Mouse (Mus musculus): ENCODE measurements around the gene Rsg1.
A peak's percentile ranks its signal among the peaks of the same experiment; 100 is the strongest.

Gene Rsg1

DNA sequence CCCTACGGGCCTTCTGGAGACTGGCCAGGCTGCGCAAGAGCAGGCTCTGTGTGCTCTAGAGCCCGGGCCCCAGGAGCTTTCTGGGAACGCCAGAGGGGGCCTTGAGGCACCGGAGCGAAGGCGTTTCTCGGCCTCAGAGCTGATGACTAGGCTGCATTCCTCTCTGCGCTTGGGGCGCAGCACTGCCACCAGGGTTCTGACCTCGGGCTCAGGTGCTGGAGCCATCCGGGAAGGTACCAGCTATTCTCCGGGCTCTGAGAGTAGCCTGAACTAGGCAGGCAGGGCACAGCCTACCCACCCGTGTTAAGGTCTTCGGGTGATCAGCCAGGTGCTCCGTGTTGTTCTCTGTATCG is 33.2 kb downstream of the Rsg1 start:
- no peak for DNase-seq (ENCODE audit: extremely low read depth, low read depth)

DNA sequence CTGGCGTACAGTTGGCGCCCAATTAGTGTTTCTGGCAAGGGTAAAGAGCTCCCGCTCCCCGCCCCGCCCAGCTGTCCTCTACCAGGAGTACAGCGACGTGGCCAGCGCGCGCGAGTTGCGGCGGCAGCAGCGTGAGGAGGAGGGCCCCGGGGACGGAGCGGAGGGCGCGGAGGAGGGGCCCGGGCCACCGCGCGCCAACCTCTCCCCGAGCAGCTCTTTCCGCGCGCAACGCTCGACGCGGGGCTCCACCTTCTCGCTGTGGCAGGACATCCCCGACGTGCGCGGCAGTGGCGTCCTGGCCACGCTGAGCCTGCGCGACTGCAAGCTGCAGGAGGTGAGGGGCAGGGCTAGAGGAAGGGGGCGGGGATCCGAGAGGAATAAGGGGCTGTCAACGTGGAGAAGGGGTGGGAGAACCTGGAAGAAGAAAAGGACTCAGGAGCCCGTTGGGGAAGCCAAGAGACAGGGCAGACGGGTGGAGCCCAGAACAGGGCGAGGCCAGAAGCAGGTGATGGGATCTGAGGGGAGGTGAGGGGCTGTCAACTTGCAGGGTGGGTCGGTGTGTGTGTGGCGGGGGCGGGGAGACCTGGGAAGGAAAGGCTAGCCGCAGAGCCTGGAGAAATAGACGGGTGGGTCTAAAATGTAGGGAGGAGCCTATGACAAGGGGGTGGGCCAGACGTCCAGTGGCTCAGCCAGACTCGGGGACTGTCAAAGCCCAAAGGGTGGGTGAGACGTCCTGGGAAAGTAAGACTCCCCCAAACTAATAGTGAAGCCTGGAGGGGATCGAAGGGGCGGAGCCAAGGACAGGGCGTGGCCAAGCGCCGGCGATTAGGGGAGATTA is 34.2 kb downstream of the Rsg1 start:
- no peak for DNase-seq (ENCODE audit: extremely low read depth, low read depth)

DNA sequence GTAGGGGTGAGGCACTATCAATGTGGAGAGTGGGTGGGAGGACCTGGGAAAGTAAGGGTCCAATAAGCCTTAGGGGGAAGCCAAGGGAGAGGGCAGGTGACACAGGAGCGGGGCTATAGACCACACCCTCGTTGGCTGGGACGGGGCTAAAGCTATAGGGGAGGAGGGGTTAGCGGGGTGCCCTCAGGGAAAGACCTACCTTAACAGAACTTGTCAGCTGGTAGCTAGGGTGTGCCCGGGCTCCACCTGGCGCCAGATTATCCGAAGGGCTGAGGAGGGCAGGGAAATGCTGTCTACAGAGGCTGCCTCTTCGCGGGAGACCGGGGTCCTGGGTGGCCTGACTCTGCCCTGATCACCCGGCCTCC is 34.8 kb downstream of the Rsg1 start:
- no peak for DNase-seq (ENCODE audit: extremely low read depth, low read depth)

DNA sequence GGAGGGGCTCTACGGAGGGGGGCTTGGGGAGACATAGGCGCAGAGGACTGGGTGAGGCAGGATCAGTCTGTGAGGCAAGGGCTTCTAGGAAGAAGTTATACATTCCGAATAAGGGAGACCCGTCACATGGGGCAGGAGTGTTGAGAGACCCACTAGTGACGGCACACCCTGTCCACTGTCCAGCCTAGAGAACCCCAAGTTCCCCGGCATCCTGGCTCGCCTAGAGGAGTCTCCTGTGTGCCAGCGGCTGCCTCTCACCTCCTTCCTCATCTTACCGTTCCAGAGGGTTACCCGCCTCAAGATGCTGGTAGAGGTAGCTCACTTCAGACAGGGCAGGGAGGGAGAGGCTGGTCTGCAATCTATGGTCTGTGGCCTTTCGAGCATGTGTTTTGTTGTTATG is 35.6 kb downstream of the Rsg1 start:
- no peak for DNase-seq (ENCODE audit: extremely low read depth, low read depth)

DNA sequence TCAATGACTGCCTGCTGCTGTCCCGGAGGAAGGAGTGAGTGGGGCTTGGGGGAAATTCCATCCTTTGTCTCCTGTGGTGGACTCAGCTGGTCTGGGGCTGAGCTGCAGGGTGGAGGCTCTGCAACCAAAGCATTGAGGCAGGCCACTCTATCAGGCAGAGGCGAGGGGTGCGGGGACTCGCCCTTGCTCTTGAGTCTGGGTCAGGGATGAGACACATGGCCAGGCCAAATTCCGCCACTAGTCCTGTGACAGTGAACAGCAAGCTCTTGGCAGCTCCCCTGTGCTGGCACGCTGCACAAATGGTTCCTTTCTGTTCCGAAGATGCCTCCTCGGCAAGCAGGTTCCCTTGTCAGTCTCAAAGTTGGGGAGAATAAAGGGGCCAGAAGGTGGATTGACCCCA is 37.3 kb downstream of the Rsg1 start:
- no peak for DNase-seq (ENCODE audit: extremely low read depth, low read depth)

DNA sequence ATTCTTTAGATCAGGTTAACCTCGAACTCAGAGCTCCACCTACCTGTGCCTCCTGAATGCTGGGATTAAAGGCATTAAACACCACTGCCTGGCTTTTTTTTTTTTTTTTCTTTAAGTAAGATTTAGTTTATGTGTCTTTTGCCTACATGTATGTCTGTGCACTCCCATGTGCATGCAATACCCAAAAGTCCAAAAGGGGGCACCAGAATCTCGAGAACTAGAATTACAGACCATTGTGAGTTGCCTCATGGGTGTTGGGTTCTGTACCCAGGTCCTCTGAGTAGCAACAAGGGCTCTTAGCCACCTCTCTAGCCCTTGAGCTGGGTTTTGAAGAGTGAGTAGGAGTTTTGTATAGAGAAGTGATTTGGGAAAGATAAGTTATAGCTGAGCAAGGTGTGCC is 38.9 kb downstream of the Rsg1 start:
- DNase-seq (ENCODE audit: extremely low read depth, low read depth): no peak

DNA sequence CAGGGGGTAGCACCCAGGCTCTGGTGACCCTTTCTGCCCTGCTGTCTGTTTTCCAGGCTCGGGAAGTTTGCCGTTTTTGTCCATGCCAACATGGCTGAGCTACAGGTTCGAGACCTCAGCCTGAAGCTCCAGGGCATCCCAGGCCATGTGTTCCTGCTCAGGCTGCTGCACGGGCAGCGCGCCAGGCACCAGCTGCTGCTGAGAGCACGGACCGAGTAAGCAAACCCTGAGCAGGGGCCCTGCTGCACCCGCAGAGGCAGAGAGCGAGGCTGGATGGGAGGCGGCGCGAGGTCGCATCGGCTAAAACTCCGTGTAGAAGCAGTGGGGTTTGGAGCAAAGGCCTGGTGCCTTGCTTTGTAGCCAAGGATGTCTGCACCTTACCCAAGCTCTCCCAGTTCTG is 40.5 kb downstream of the Rsg1 start:
- no peak for DNase-seq (ENCODE audit: extremely low read depth, low read depth)

DNA sequence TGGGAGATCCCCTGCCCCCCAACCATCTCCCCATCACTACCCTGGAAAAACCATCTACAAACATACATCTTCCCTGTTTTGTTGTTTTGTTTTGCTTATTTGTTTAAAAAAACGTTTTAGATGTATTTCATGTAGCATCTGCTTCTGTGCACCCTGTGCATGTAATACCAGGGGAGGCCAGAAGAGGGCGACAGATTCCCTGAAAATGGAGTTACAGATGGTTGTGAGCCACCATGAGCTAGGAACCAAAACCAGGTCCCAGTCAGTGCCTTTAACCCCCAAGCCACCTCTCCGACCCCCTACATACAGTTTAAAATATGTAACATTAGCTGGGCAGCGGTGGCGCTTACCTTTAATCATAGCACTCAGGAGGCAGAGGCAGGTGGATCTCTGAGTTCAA is 43.7 kb downstream of the Rsg1 start:
- peak; percentile 11 for DNase-seq (ENCODE audit: extremely low read depth, low read depth)

DNA sequence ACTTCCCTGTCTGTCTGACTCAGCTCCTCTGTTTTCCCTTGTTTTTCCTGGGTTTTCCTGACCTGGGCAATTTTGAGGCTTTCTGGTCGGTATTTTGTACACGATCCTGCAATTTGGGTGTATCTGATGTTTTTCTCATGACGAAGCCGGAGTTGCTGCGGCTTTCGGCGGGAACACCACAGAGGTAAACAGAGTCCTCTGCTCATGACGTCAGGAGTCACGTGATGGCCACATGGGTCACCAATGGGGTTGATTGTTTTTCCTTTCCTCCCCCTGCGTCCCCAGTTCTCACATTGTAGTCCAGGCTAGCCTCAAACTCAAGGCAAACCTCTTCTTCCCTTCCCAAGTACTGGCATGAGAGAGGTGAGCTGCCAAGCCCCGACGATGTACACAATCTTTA is 45.7 kb downstream of the Rsg1 start:
- no peak for DNase-seq (ENCODE audit: extremely low read depth, low read depth)

DNA sequence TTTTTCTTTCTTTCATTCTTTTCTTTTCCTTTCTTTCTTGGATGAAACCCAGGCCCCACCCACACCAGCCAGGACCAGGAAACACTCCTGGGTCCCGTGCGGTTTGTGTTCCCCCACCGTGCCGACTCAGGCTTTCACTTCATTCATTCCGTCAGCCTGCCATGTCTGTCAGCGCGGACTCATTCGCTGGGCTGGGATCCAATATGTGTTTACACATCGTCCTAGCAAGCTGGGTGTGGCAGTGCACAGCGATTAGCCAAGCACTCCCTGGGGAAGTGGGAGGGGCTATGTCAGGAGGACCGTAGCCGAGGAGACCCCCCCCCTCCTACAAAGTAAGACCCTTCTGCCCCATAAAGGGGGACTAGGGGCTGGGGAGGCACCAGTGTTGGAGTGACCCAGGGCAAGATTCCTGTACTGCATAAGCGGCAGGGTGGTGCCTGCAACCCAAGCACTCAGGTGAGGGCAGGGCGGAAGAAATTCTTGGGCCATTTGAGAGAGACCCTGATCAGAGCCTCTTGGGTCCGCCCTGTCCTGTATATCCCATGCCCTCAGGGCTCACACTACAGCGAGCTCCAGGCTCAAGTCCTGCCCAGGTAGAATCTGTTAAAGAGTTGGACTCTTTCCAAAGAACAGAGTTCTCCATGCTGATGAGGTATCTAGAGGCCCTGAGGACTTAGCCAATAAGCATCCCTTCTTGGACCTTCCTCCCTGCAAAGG is 46.4 kb downstream of the Rsg1 start:
- no peak for DNase-seq (ENCODE audit: extremely low read depth, low read depth)

DNA sequence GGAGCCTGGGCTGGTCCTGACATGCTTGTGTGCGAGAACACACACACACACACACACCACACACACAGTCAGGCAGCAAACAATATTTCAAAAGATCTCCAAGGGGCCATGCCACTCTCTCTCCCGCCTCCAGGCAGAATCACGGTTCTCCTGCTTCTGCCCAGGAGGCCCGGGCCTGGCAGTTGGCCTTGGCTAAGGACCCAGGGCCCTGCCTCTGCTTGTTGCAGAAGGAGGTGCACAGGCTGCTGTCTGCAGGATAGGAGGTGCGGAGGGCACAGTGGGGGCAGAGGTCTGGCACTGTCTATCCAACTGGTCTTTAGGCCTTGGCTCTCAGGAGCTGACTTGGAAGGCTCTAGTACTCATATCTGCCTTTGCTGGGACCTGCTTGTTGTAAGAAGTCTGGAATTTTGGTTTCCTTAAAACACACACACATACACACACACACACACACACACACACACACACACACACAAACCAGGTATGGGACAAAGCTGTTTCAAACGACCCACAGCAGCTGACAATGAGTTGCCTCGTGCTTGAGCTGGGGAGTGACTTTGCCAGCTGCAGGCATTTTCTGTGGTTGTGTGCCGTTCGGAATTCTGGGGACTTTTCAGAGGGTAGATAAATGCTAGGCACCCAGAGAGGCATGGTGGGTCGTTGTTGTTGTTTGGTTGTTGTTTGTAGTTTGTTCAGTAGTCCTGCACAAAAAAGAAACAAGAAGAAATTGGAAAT is 49.3 kb downstream of the Rsg1 start:
- DNase-seq (ENCODE audit: extremely low read depth, low read depth): no peak

DNA sequence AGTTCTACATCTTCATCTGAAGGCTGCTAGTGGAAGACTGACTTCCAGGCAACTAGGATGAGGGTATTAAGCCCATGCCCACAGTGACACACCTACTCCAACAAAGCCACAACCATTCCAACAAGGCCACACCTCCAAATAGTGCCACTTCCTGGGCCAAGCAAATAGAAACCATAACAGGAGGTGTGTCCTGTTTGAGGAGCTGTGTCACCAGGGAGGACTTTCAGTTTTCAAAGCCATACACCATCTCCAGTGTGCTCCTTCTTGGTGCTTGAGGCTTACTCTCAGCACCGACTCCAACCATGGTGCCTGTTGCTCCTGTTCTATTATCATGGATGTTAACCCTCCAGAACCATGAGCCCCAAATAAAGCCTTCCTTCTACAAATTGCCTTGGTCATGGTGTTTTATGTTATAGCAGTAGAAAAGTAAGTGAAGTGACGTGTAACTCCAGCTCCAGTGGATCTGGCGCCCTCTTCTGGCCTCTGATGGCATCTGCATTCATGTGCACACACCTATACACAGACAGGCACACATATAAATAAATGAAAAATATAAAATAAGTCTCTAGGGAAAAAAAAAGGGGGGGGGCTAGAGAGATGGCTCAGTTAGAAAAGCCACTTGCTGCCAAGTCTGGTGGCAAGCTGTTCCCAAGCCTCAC is 52.4 kb downstream of the Rsg1 start:
- no peak for DNase-seq (ENCODE audit: extremely low read depth, low read depth)

DNA sequence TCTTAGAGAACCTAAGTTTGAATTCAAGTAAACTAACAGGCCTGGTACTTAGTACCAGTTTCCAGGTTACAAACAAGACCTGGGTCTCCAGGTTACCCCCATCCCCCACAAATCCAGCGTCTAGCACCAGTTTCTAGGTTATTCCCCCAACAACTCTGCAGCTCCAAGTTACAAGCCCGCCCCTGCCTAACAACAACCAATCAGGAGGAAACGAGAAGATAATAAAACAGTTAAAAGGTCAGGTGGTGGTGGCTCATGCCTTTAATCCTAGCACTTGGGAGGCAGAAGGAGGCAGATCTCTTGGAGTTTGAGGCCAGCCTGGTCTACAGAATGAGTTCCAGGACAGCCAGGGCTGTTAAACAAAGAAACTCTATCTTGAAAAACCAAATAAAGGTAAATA is 53.5 kb downstream of the Rsg1 start:
- DNase-seq (ENCODE audit: extremely low read depth, low read depth): no peak

DNA sequence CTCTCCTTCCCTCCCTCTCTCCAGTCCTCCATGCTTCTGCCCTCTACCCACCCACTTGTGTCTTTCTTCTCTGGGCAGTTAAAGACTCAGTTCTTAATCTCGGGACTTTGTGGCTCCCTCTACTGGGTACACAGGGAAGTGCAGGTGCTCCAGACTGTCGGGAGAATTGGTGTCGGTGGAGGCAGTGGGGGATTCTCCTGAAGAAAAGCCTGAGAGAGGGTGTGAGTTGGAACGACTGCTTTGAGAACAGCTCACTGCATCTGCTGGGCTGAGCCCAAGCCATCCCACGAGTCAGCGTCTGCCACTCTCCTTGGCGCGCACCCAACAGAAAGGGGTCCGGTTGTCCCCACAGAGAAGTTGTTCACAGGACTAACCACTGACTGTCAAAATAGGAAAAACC is 54.1 kb downstream of the Rsg1 start:
- peak; percentile 40 for DNase-seq (ENCODE audit: extremely low read depth, low read depth)

DNA sequence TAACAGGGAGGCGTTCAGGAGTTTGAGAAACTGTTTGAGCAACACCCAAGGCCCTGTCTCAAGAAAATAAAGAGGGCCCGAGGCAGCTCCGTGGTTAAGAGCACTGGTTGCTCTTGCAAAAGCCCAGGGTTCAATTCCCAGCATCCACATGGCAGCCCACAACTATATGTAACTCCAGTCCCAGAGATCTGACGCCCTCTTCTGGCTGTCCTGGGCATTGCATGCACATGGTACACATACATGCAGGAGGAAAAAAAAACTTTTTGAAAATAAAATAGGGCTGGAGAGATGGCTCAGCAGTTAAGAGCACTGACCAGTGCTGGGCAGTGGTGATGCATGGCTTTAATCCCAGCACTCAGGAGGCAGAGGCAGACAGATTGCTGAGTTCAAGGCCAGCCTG is 54.6 kb downstream of the Rsg1 start:
- no peak for DNase-seq (ENCODE audit: extremely low read depth, low read depth)

DNA sequence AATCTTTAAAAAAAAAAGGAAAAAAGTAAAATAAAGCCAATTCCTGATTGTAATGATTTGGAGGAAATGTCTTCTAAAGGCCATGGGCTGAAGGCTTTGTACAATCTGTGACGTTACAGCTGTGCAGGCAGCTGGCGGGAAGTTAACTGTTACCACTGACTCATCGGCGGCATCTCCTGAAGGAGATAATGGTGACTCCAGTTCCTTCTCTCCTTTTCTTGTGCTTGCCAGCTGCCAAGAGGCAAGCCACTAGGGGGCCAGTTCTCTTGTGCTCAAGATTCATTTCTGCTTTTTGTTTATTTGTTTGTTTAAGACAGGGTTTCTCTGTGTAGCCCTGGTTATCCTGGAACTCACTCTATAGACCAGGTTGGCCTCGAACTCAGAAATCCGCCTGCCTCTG is 55.3 kb downstream of the Rsg1 start:
- peak; percentile 53 for DNase-seq (ENCODE audit: extremely low read depth, low read depth)

DNA sequence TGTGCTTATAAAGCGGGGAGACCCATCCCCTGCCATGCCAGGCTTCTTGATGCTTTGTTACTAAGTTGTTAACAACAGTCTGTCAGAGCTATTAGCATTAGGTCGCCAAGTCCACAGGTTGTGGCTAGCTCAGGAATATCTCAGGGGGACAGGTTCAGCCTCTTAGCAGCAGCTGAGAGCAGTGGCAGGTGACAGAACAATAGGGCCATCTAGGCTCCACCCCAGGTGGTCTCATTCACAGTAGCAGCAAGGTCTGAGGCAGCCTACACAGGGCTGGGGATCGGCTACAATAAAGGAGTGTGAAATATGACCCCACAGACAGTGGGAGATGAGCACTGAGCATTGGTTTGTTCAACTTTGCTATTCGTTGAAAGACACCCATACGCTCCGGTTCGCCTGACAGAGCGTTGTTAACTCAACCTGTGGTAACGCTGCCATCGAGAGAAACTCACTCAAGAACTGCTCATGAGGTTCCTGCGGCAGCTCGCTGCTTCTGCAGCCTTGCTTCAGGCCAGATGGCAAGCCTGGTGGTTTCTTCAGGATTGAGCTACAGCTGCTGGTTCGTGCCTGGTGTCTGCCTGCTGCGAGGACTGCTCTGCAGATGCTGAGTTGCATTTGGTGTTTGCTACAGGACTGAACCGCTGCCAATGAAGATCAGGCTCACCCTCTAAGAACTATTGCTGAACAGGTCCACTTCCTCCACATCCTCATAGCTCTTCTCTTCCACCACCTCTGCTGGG is 56.6 kb downstream of the Rsg1 start:
- no peak for DNase-seq (ENCODE audit: extremely low read depth, low read depth)

DNA sequence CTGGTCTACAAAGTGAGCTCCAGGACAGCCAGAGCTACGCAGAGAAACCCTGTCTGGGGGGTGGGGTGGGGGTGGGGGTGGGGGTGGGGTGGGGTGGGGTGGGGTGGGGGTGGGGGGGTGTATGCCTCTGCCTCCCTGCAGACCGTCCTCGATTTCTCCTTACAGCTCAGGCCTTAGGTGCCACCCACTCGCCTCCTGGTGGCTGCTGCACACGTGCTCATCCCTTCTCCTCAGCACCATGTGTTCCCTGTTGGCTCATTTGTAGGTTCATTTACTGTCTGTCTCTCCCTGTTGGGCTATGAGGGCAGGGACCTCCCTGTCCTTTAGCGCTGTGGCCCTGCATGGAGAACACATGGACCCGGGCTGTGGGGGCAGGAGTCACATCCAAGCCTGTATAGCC is 57.5 kb downstream of the Rsg1 start:
- DNase-seq (ENCODE audit: extremely low read depth, low read depth): no peak

DNA sequence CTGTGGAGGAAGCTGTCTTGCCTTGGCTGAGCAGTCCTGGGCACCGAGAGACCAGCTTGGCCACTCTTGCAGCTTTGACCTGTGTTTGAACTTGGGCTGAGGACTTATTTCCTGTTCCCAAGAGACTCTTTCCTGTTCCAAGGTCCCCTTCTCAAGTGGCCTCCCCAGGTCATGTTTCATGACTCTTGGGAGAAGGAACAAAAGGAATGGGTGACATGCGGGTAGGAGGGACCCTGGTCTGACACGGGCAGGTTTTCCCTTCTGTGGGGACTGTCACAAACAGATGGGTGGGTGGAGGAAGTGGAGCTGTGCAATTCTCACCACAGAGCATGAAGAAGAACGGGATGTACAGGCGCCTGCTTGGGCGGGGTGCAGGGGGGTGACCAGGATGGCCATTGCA is 58.0 kb downstream of the Rsg1 start:
- DNase-seq (ENCODE audit: extremely low read depth, low read depth): no peak

DNA sequence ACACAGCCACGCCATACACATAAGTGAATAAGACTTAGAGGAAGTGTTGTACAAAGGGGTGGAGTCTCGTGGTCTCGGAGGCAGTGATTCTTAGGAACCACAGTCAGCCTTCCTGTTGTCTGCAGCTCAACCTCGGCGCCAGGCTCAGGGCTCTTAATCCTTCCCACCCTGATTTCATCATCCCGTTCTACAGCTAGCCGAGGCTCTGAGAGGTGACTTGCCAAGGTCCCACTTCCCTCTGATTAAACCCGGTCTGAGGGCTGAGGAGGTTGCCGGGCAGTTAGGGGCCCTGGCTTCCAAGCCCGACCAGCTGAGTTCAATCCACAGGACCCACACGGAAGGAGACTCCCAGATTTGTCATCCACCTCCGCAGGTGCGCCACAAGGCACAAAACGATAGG is 59.1 kb downstream of the Rsg1 start:
- no peak for DNase-seq (ENCODE audit: extremely low read depth, low read depth)

DNA sequence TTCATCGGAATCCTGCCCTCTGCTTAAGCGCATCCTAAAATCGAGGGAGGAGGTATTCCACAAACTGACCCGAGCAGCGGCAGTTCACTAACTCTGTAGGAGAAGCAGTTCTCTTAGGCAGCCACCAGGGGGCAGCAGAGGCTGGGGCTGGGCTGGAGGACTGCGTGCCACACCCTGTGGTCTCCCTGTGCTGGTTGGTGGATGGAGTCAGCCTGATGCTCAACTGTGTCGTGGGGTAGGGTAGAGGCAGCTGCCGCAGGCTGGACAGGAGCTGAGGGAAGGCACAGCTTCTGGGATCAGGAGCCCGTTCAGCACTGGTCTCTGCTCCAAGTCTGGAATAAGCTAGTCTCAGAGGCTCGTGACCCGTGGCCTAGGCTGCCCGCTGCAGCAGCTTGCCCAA is 59.5 kb downstream of the Rsg1 start:
- no peak for DNase-seq (ENCODE audit: extremely low read depth, low read depth)

Measured in MEL-GATA-1-ER (cell line).